Mouse (Mus musculus) midbrain, postnatal 0 days (tissue): ENCODE measurements at regions not wholly inside any gene's neighbourhood (a gene's known extent, or its start where the extent isn't known, plus 50 kb on each side); places are given as distances from the start of the nearest gene placed in this dataset.
A peak's percentile ranks its signal among the peaks of the same experiment; 100 is the strongest.

Source experiments
- ATAC-seq: fragments of 200-750 bp; cut with Nextera tagmentation; 2 replicates; pipeline ENCODE4 v1.8.0; 2017; ENCODE audit warnings: moderate number of reproducible peaks, mild to moderate bottlenecking, moderate TSS enrichment, moderate library complexity; ENCODE audit not compliant: low FRiP score
- DNase-seq: peaks from one replicate; pipeline ENCODE4 v3.0.0-alpha.2; 2015; ENCODE audit warnings: low spot score
- H3K27ac ChIP-seq: fragments of 300-500 bp; sonication (generic); 2 replicates; pipeline ENCODE4 v1.5.1; 2014; ENCODE audit warnings: low read depth, mild to moderate bottlenecking, low read length, mixed read lengths
- H3K27me3 ChIP-seq: fragments of 300-500 bp; sonication (generic); 2 replicates; pipeline ENCODE4 v1.6.1; 2014; ENCODE audit warnings: low read length, control low read depth, mixed read lengths; ENCODE audit not compliant: insufficient read depth
- H3K36me3 ChIP-seq: fragments of 300-500 bp; sonication (generic); 2 replicates; pipeline ENCODE4 v1.6.1; 2014; ENCODE audit warnings: low read length, control low read depth, mixed read lengths; ENCODE audit not compliant: insufficient read depth
- H3K4me1 ChIP-seq: fragments of 300-500 bp; sonication (generic); 2 replicates; pipeline ENCODE4 v1.6.1; 2014; ENCODE audit warnings: mild to moderate bottlenecking, control low read depth, antibody characterized with exemption, low read length, mixed read lengths; ENCODE audit not compliant: insufficient read depth
- H3K4me2 ChIP-seq: fragments of 300-500 bp; sonication (generic); 2 replicates; pipeline ENCODE4 v1.6.1; 2014; ENCODE audit warnings: low read depth, mild to moderate bottlenecking, low read length, mixed read lengths; ENCODE audit not compliant: poor library complexity, severe bottlenecking
- H3K4me3 ChIP-seq: fragments of 300-500 bp; sonication (generic); 2 replicates; pipeline ENCODE4 v1.5.1; 2014; ENCODE audit warnings: low read depth, mild to moderate bottlenecking, low read length, moderate library complexity
- H3K9ac ChIP-seq: fragments of 300-500 bp; sonication (generic); replicated peaks from 2 replicates; pipeline ENCODE4 v1.6.1; 2014; ENCODE audit warnings: mild to moderate bottlenecking, low read length, moderate library complexity, mixed read lengths; ENCODE audit not compliant: poor library complexity, severe bottlenecking
- H3K9me3 ChIP-seq: fragments of 300-500 bp; sonication (generic); 2 replicates; pipeline ENCODE4 v1.6.1; 2016; ENCODE audit warnings: low read length, control low read depth
- CTCF ChIP-seq: IDR thresholded peaks from 2 replicates; pipeline ENCODE4 v1.5.1; 2016; ENCODE audit warnings: antibody characterized with exemption, mild to moderate bottlenecking
- WGBS: fragments of 180-500 bp; shearing (Covaris S2); extraction: QIAGEN DNeasy Blood & Tissue Kit; methylation state at CpG from one replicate; pipeline ENCODE4 v1.1.7; 2014; 5-methylcytosine and 5-hydroxymethylcytosine counted together

DNA sequence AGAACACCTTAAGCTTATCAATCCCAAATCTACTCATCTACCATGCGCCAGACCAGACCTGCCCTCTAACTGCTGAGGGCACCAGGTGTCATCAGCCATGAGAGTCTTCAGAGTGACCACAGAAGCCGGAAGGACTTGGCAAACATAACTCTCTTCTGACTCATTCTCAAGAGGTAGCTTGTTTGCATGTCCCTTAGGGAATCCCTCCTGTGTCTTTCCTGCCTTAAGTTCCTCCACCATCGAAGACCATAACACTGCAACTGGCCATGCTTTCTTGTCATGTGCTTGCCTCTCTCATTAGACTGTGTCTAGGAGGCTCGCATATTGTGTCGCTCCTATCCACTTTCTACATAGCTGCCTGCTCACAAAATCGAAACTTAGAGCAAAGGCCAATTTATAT lies 226.1 kb upstream of the Ncam1 start:
- 87% methylated on average over 6 of the region's 6 CpGs for WGBS
- Histone ChIP-seq H3K27me3 (no peaks in the 10 kb centered on the region), H3K36me3 (no peaks in the 10 kb centered on the region), H3K4me1 (no peaks in the 10 kb centered on the region; the same call in 1 of the 2 replicates), H3K9me3 (no peaks in the 10 kb centered on the region), H3K4me2 (no peak overlapping the region), H3K9ac (no peak overlapping the region), H3K27ac (no peak overlapping the region), H3K4me3 (no peak overlapping the region)
- no peak for TF ChIP-seq CTCF
- DNase-seq, result no peak
- ATAC-seq, result no peak

DNA sequence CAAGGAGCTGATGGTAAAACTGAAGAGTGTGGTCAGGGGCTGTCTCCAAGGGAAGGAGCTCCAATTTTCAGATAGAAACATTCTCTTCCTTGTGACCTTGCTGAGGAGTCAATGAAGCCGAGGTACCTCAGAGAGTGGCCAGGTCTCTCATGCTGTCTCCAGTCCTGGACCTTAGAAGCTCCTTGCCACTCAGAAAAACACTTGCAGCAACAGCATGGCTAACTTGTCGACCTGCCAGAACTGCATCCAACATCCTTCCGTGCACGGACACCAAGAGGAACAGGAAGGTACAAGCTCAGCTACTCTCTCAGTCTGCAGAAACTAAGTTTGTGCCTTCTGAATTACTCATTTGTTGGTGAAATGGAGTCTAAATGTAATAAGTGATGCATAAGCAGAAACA lies 214.9 kb upstream of the Ncam1 start:
- no peak for ATAC-seq
- H3K9me3 ChIP-seq, result no peaks in the 10 kb centered on the region
- H3K27ac ChIP-seq, result no peak overlapping the region
- H3K4me2 ChIP-seq, result no peak overlapping the region
- 86% methylated on average over 4 of the region's 4 CpGs for WGBS
- H3K27me3 ChIP-seq, result no peaks in the 10 kb centered on the region
- TF ChIP-seq CTCF, result no peak
- H3K9ac ChIP-seq, result no peak overlapping the region
- H3K4me3 ChIP-seq, result no peak overlapping the region
- DNase-seq, result no peak
- H3K4me1 ChIP-seq, result no peaks in the 10 kb centered on the region
- H3K36me3 ChIP-seq, result no peaks in the 10 kb centered on the region

DNA sequence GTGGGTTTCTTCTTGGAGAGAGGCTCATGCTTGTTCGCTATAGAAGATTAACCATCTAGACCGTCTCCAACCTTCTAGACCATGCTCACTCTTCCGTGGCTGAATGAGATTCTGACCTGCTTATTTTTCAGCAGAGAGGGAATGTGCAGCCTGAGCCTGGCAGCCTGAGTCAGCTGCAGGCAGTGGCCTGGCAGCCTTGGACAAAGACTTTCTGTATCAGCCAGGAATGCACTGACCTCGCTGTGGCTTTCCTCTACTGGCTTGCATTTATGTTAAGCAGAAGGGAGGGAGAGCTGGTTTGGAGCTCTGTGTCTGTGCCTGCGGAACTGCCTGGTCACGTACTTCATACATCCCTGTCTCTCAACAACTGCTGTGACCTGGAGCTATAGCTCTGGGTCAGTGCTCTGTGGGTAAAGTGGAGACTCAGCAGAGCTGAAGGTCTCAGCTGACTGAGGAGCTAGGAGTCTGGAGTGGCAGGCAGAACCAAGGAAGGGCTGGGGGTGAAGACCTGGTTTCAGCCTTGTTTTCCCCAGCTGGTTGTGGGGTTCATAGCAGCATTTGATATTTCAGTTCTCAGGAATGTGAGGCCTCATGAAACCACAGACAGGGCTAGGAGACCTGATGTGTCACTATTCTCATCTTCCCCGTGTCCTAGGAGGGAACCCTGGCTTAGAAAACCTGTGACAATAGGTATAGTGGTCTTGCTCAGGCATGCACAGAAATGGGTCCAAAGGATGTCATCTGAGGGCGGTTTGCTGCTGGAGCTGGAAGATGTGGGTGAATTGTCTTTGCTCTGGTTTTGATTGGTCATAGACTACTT lies 207.2 kb upstream of the Ncam1 start:
- H3K27me3 ChIP-seq, result no peaks in the 10 kb centered on the region
- DNase-seq, result peak; percentile 65
- TF ChIP-seq CTCF, result no peak
- 42% methylated on average over 8 of the region's 8 CpGs for WGBS
- no peak overlapping the region for H3K4me2 ChIP-seq
- H3K9me3 ChIP-seq, result no peaks in the 10 kb centered on the region
- H3K27ac ChIP-seq, result 0 out of 2 replicates have a peak overlapping the region, but pooled peaks have one; percentile 26
- no peak overlapping the region for H3K4me3 ChIP-seq
- no peaks in the 10 kb centered on the region for H3K36me3 ChIP-seq
- no peak for ATAC-seq
- no peak overlapping the region for H3K9ac ChIP-seq
- H3K4me1 ChIP-seq, result peaks cover 8% of the 10 kb centered on the region

DNA sequence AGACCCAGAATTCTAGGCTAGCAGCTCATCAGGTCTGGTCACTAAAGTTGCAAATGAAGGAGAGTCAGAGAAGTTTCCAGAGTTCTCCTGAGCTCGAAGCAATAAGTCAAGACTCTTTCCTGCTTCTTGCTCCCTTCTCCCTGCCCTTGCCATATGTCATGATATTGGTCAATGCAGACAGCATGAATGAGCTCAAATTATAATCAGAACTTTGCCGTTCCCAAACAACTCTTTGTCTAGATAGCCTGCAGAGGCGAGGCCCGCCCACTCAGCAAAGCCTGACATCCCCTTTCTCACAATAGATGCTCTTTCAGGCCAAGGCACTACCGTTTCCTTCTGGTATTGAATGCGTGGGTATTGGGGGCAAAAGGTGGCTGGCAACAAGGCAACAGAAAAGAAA lies 204.0 kb upstream of the Ncam1 start:
- Histone ChIP-seq H3K9ac (no peak overlapping the region), H3K4me3 (no peak overlapping the region), H3K9me3 (no peaks in the 10 kb centered on the region), H3K4me1 (peaks cover 8% of the 10 kb centered on the region), H3K27ac (no peak overlapping the region), H3K4me2 (no peak overlapping the region), H3K27me3 (no peaks in the 10 kb centered on the region), H3K36me3 (no peaks in the 10 kb centered on the region)
- WGBS, result 80% methylated on average over 6 of the region's 6 CpGs
- ATAC-seq (no peak), DNase-seq (no peak)
- no peak for TF ChIP-seq CTCF

DNA sequence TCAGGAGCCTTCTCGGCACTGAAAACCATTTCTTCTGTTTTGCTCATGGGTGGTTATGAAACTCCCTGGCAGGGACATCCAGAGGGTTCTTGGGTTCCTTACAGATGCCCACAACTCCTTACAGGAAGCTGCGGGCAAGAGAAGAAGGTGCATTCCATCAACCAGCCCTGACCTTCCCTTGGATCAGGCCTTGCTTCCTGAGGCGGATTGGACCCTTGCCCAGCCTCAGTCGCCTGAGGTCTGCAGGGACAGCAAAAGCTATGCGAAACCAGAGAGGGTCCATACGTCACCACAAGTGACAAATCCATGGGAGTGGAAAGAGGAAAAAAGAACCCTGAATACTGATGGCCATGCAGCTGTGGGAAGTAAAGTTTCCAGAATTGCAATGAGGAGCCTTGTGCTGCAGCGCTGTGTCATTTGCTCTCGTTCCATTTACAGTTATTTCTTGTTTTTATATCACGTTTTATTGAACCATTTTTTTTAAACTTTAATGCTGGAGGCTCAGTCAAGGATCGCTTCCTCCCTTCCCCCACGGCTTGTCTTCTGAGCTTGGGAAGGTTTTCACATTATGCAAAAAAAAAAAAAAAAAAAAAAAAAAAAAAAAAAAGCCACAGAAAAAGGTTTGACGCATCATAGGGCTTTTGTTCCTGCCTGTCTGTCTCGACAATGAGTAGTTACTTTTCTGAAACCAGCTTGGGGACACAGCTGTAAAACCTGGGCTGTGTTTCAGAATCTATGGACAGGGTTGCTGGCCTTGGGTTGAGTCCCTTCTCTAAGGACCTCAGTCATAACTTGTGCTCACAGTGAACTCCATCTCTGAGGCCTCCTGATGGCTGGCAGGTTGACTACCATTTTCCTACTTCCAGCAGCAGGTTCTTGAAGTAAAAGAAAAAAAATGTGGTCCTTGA lies 202.0 kb upstream of the Ncam1 start:
- ATAC-seq, result no peak
- H3K36me3 ChIP-seq, result no peaks in the 10 kb centered on the region

DNA sequence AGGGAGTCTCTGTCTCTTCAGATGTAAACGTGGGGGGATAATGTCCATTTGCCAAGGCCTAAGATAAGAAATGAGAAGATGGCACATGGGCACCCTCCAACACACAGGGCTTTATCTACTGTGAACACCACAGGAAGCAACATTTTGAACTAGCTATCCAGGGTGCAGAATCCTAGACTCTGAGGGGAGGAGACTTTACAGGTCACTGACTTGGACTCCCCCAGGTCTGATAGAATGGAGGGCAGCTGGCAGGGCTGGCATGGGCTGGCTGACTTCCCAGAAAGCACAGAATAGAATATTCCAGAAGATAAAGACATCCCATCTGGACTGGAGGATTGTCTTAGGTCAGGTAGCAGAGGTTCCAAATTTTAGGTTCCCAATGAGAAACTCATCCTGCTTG lies 201.2 kb upstream of the Ncam1 start:
- Histone ChIP-seq H3K4me3 (no peak overlapping the region), H3K27me3 (no peaks in the 10 kb centered on the region), H3K27ac (no peak overlapping the region), H3K4me1 (no peaks in the 10 kb centered on the region), H3K4me2 (no peak overlapping the region), H3K9ac (no peak overlapping the region), H3K9me3 (peaks cover 7% of the 10 kb centered on the region; the same call in 1 of the 2 replicates), H3K36me3 (no peaks in the 10 kb centered on the region)
- WGBS, result 83% methylated on average over 1 of the region's 1 CpGs
- DNase-seq (peak; percentile 33), ATAC-seq (no peak)
- TF ChIP-seq CTCF, result no peak

More for the DNA sequence above, 202.0 kb upstream of the Ncam1 start:
- 45% methylated on average over 13 of the region's 13 CpGs for WGBS
- peaks cover 5% of the 10 kb centered on the region; the same call in 1 of the 2 replicates for H3K9me3 ChIP-seq
- H3K4me1 ChIP-seq, result no peaks in the 10 kb centered on the region
- DNase-seq, result peak; percentile 40
- no peak overlapping the region for H3K4me3 ChIP-seq
- no peaks in the 10 kb centered on the region for H3K27me3 ChIP-seq
- TF ChIP-seq CTCF, result no peak
- no peak overlapping the region for H3K4me2 ChIP-seq
- H3K9ac ChIP-seq, result no peak overlapping the region
- no peak overlapping the region for H3K27ac ChIP-seq
